Mouse (Mus musculus) left cerebral cortex, adult 9 months (tissue): ENCODE data around the gene Tmem200a.
"Not testable (repeated sequence)": the region's sequence is repeated elsewhere in the genome, so short reads cannot be mapped to it uniquely, and the experiment has no call there.

ENCODE experiments used
- DNase-seq, 2 experiments: peaks; one replicate each; pipeline ENCODE4 v3.0.0; 2022; ENCODE audit warnings: low spot score in 2 of 2

Tmem200a gene

DNA sequence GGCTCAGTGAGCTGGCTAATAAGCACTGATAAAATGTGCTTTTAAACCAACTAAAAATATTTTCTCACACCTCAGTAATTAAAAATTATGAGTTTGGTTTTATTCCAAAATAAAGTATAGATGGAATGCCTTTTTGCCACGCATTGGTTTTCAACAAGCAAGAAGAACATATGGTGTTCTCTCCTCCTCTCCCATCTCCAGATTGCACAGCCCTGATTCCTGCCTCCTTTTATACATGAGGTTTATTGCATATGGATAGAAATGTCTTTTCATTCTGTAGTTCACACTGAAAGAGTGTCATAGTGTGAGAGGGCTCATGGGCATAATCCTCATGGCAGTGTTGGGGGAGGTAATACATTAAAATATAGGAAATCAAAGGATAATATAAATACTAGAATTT is 96.2 kb downstream of the Tmem200a start:
- DNase-seq: peak in 1 of 2 experiments; percentile 43

DNA sequence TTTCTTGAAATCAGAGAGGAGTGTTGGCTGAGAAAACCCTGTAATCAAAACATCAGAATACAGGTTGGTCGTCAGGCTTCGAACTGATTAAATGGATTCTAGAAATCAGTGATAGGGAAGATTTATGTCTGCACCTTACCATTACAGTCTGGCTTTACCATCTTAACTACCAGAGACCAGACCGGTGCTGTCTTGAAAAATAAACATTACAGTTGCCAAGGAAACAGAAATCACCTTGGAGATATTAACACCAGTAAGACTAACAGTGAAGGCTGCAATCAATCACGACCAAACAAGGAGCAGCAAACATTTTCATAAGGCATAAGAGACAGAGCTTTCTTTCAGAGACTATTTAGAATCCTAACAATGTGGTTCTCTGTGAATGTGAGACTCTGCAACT is 116.0 kb downstream of the Tmem200a start:
- no peak for DNase-seq

GRCm38 (mm10) chr10:25961066-25961465 is 117.8 kb downstream of the Tmem200a start:
- no peak for DNase-seq

- DNase-seq: no peak
These were observed 119.8 kb downstream of the Tmem200a start for GRCm38 (mm10) chr10:25958762-25959753.

DNA sequence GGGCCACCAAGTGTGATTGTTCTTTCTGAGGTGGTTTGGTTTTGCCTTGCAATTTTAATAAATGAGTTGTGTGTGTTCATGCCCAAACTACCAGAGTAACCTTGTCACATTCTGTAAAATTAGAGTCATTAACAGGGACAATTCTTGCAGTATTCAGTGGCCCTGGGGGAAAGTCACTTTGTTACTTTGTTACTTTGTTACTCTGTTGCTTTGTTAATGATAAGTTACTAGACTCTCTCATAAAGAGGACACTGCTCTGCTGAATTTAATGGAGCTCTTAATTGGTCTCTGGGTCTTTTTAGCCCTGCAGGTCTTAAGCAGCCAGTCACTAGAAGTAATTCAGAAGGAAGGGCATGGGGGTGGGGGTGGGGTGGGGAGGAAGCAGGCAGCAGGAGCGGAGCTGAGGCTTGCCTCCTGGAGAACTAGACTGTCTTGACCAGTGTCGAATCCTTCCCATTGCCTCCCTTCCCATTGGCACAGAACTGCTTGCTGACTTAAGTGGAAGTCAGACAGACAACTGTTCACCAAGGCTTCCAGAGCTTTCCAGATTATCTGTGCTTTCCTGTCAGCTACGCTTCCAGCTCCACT is 124.1 kb downstream of the Tmem200a start:
- DNase-seq: no peak

GRCm38 (mm10) chr10:25952838-25953237 is 126.0 kb downstream of the Tmem200a start:
- DNase-seq: no peak

- DNase-seq: no peak
These were observed 126.7 kb downstream of the Tmem200a start for GRCm38 (mm10) chr10:25952150-25952549.

DNA sequence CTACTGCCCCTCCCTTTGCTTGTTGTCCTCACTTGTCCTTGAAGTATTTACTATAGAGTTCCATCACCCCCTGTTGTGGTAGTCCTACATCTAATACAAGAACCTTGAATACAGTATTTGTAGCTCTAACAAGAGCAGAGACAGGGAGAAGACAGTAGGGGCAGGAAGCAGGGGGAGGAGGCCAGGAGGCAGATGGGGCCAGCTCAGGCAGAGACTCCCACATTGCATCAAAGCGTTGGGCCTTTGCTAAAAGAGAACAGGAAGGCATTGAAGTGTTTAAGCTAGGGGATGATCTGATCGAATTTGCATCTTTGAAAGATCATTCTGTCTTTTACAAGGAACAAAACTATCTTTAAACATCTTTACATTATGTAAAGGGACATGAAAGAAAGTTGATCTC is 133.0 kb downstream of the Tmem200a start:
- no peak for DNase-seq

DNA sequence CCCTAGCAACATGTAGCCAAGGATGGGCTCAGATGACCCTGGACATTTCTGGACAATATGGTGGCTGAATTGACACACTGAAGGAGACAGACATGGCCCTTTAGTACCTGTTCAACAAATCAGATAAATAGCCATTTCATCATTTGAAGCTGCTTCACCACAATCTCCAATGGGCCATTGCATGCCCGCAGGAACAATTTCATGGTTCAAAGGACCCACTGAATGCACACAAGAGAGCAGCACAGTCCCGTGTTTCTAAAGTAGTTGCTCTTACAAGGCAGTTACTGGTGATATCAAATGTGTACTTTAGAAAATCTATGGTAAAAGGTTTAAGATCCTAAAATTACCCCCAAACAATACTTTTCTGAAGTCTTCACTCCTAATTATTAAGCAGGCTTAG is 134.2 kb downstream of the Tmem200a start:
- DNase-seq: no peak

- no peak for DNase-seq
These were observed 147.1 kb downstream of the Tmem200a start for GRCm38 (mm10) chr10:25931796-25932195.

GRCm38 (mm10) chr10:25929401-25930150 is 149.3 kb downstream of the Tmem200a start:
- DNase-seq: peak; percentile 14 to 65

DNA sequence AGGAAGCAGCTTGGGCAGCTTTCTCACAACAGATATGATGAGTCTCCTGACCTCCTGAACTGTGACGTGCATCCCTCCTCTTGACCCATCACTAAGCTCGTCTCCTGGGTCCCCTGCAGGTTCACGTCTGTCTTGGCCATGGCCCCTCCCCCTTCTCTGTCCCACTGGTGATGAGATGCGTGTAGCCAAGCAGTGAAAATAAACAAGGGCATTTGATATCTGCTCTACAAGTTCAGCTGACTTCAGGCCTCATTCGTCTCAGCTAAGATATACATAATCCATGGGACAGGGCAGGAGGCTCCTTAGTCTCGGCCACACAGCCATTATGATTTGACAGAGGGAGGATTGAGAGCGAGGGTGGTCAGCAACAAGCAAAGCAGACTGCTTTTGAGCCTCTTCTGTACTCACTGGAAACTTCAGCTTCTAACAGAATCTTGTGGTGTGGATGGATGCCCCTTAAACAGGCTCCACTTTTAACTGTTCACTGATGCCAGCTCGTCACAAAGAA is 149.9 kb downstream of the Tmem200a start:
- no peak for DNase-seq

- DNase-seq: no peak
These were observed 150.4 kb downstream of the Tmem200a start for GRCm38 (mm10) chr10:25928448-25928786.

DNA sequence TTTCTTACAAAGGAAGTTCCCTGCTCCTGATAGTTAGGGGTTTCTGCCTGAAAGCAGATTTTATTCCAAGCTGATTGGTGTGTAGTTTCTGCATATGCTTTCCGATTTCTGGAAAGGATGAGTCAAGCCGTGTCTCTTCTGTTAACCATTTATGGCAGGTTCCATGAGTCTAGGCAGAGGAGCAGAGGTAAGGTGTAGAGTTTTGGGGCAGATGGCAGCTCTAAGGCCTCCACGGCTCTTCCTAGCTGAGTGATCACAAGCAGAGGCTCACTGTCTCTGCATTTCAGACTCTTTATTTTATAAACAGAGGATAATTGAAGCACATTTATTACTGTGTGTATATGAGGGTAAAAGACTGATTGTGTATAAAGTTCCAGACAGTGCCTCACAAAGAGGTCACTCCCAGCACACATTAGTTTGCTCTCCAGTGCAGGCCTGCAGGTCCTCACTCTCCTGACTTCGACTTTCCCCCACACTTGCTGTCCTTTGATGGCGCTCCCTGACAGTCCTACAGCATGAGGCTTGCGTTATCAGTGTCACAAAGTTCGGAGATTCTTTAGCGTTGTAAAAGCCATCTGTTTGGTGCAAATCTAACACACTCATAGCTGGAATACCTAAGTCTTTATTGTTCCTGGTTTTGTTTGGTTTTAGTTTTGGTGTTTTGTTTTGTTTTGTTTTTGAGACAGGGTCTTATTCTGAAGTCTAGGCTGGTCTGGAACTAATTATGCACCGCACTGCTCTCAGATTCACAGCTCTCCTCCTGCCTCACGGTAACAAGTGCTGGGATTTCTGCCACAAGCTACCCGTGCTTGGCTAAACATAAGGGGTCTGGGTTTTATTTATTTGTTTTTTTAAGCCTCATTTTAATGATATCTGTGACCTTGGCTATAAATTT is 151.1 kb downstream of the Tmem200a start:
- no peak for DNase-seq

- DNase-seq: no peak
These were observed 158.1 kb downstream of the Tmem200a start for GRCm38 (mm10) chr10:25920640-25921278.

GRCm38 (mm10) chr10:25918103-25918502 is 160.7 kb downstream of the Tmem200a start:
- DNase-seq: no peak

- no peak for DNase-seq
These were observed 168.6 kb downstream of the Tmem200a start for GRCm38 (mm10) chr10:25910270-25910669.

DNA sequence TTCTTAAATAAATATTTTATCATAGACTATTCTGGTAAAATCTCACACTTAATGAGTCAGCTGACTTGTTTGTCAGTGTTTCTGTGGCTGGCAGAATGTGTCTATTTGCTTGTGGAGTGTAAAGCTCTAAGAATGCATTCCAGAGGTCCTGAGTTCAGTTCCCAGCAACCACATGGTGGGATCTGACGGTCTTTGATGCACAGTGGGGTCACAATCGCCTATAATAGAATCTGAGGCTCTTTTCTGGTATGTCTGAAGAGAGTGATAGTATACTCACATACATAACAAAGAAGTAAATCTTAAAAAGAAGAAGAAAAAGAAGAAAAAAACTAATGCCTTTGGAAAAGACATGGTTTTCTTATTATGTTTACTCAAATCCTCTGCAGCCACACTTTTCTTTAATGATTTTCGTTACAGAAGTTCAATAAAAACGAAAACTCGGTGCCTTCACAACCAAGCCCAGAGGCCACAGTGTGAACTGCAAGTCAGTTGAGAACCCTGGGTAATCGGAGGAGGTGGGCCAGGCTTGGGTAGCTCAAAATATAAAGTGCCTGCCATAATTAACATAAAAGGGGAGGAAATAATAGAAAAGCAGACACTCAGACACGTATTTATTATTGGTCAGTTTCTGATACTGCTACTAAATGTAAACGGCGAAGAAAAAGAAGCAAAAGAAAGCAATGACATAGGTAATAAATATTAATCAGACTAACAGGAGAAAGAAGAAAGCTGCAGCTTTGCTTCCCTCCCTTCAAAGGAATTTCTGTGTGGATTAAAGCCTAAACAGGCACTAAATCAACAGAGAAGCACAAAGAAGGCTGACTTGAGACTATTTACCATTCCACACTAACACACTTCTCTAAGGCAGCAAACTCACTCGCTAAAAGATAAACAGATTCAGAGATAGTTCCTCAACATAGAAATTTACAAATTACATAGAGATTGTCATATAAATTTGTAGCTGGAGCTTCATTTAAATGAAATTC is 170.5 kb downstream of the Tmem200a start:
- DNase-seq: no peak

- not testable (repeated sequence) for DNase-seq
These were observed 184.7 kb downstream of the Tmem200a start for GRCm38 (mm10) chr10:25894126-25894525.
